Mouse (Mus musculus) thymus, postnatal 10 days (tissue): Measurements from ENCODE around the gene Tmem135.

ENCODE experiments used
- DNase-seq, 2 experiments: peaks; one replicate each; pipeline ENCODE4 v3.0.0; 2021; ENCODE audit warnings: low spot score in 2 of 2

Tmem135 gene

DNA sequence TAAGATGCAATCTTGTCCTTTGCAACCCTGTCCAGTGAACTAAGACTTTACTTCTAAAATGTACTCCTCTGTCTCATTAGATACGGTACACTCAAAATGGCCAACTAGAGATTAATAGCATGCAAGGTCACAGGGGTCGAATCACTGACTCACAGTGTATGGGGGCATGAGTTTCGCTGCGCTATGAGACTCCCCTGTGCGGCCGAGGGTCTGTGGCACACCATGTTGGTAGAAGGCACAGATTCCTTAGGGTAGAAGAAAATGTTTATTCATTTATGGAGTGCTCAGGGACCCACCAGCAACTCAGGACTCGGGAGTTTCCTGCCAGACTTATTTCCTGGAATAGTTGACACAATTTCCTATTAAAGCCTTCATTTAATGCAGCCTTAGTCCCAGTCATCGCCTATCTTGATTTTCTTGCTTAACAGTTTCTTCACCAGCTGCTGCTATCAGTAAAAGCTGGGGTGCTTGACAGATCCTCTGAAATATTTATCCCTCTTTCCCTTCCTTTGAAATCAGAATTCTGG, 14.2 kb upstream of the Tmem135 start:
- DNase-seq, result no peak

DNA sequence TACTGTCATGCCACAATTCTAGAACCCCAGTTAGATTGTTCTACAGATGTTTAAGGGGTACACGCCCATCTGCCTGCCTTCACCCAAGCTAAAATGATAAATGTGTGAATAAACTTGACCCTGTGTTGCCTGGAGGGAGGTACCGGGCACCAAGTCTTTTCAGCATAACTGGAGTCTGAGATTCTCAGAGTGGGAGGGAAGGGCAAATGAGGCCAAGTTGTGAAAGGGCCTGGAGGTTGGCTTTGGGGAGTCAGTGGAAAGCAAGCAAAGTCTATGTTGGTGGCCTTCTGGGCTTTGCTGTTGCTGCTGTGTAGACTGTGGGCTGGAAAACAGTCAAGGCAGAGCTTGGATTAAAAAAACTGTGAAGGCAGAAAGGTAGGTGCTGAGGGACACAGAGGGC, 13.7 kb upstream of the Tmem135 start:
- no peak for DNase-seq

- no peak for DNase-seq
Measured at GRCm38 (mm10) chr7:89416027-89416426, 12.0 kb upstream of the Tmem135 start.

- DNase-seq, result no peak
Measured at GRCm38 (mm10) chr7:89412094-89412493, 8.1 kb upstream of the Tmem135 start.

DNA sequence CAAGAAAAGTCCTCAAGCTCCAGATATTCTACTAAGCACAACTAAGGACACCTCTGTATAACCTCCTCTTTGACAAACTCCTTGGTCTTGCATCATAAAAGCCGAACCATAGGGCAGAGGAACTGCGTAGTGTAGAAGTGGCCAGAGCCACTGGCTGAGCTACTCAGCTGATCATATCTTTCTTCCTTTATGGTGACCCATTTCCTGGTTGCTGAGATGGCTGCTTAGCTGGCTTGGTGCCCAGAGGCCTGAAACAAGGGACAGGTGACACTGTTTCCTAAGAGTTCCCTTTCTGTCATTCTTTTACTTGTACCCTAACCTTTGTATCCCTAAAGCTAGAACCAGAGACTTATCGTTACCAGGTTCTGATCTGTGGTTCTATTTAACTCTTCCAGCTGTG, 7.3 kb upstream of the Tmem135 start:
- no peak for DNase-seq

DNA sequence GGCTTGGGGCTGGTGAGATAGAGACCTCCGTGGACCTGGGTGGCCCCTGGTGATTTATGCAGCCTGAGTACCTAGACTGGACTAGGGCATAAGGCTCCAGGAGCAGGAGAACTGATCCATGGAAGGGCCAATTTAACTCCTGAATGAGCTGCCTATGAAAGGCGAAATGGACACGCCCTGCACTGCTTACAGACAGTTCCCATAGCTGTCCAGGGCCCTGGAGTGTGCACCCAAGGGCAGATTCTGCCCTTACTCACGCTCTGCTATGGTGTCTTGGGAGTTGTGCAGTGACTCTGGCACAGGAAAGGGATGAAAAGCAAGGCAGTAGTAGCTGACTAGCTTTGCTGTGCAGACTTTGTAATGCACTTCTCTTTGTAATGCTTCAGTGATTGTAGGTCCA, 6.3 kb upstream of the Tmem135 start:
- no peak for DNase-seq

GRCm38 (mm10) chr7:89407006-89407940, 3.3 kb upstream of the Tmem135 start:
- DNase-seq, result no peak

GRCm38 (mm10) chr7:89406011-89406410, 2.0 kb upstream of the Tmem135 start:
- DNase-seq, result no peak

GRCm38 (mm10) chr7:89404734-89405440, 865 bp upstream of the Tmem135 start:
- peak in 1 of 2 experiments; percentile 11 for DNase-seq

GRCm38 (mm10) chr7:89403053-89403972, 709 bp downstream of the Tmem135 start:
- DNase-seq, result peak; percentile 4 to 23

- DNase-seq, result no peak
Measured at GRCm38 (mm10) chr7:89401936-89402335, 2.1 kb downstream of the Tmem135 start.

- DNase-seq, result no peak
Measured at GRCm38 (mm10) chr7:89401136-89401858, 2.7 kb downstream of the Tmem135 start.

DNA sequence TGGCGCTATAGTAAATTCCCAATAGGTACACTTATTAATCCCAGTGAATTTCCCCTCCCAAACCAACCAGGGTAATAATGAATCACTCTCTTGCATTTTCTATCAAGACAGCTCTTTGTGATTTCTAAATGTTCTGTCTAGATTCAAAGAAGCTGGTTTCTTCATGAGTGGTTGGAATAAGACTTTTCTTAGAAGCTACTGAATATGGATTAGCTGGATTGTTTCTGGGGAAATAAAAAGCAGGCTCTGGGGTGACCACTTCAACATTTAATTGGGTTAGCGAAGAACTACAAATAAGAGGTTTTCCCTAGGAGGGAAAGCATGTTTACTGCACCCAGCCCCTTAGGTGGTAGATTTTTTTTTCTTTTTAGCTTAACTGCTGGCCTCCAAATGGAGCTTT, 3.3 kb downstream of the Tmem135 start:
- DNase-seq, result no peak

GRCm38 (mm10) chr7:89397837-89398534, 6.0 kb downstream of the Tmem135 start:
- DNase-seq, result no peak

GRCm38 (mm10) chr7:89396386-89396785, 7.6 kb downstream of the Tmem135 start:
- no peak for DNase-seq

GRCm38 (mm10) chr7:89395399-89395798, 8.6 kb downstream of the Tmem135 start:
- no peak for DNase-seq

- DNase-seq, result no peak
Measured at GRCm38 (mm10) chr7:89392825-89393224, 11.2 kb downstream of the Tmem135 start.

GRCm38 (mm10) chr7:89392388-89392787, 11.6 kb downstream of the Tmem135 start:
- DNase-seq, result no peak

DNA sequence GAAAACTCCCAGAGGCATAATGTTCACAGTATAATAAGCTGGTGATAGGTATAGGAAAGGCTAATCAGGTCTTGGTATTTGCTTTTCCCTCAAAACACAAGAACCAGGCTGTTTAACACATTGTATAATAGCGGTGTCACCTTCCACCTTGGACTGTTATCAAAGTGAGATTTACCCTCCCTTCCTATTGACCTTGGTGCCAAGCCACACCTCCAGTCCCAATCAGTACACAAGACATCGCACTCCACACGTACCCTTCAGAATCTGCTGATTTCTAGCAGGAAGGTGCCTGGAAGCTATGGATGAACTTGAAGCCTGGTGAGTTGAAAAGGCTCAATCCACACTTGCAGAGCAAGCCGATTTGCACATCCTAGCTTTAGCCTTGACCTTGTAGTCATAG, 12.2 kb downstream of the Tmem135 start:
- DNase-seq, result no peak

- DNase-seq, result no peak
Measured at GRCm38 (mm10) chr7:89391281-89391680, 12.7 kb downstream of the Tmem135 start.
